Mouse (Mus musculus): ENCODE measurements around the gene Trim31. TPM values are rescaled to one million over a fixed set of nuclear protein-coding genes. Genes with fewer than 3 reads are reported as not detected.

Trim31 gene
- polyA plus RNA-seq, 2 experiments = not detected

DNA sequence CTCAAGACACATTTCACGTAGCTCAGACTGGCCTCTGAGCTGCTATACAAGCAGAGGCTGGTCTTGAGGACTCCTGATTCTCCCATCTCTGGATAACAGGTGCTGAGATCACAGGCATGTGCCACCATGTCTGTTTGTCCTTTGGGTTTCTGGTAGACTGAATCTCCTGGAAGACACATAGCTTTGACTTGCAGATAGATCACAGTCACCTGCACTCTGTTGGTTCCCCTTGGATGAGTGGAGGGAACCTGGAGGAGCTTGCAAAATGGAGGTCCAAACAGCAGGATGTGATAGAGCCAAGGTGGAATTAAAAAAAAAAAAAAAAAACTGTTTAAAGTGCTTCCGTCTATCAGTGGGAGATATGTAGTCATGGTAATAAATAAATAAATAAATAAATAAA lies 29.1 kb upstream of the Trim31 start:
- H3K4me2 ChIP-seq (ENCODE audit: low read depth) = peak overlapping the region; percentile 75
- H3K4me1 ChIP-seq (replicated peaks; ENCODE audit: control insufficient read depth in 2 of 2, insufficient read depth in 2 of 2, low read length in 1 of 2) = peaks cover 33 to 42% of the 10 kb centered on the region in 2 experiments
- peak overlapping the region; percentile 65 for H3K9ac ChIP-seq (replicated peaks)
- H3K27ac ChIP-seq = peak overlapping the region; percentile 99
- TF ChIP-seq EP300 (IDR thresholded peaks at IDR 0.05; ENCODE audit: low read depth) (no peak), CTCF (IDR thresholded peaks at IDR 0.05; ENCODE audit: low read depth) (no peak)
- WGBS (ENCODE audit: insufficient replicate concordance) = 42% methylated on average over 2 of the region's 2 CpGs
- no peaks in the 10 kb centered on the region for H3K9me3 ChIP-seq (ENCODE audit: control insufficient read depth, low read length)
- H3K36me3 ChIP-seq (replicated peaks; ENCODE audit: control insufficient read depth, insufficient read depth, low read depth) = peaks cover 31% of the 10 kb centered on the region
- H3K4me3 ChIP-seq (ENCODE audit: insufficient read depth in 1 of 2, low read depth in 2 of 2, low read length in 2 of 2) = peak overlapping the region; percentile 18 to 36; a peak in 2 of 4 replicates
- no peak for ATAC-seq (ENCODE audit: insufficient read depth)
- H3K27me3 ChIP-seq (ENCODE audit: control insufficient read depth, insufficient read depth, low read length) = peaks cover 28% of the 10 kb centered on the region
- DNase-seq (ENCODE audit: low read depth in 3 of 3, low spot score in 3 of 3) = peak in 2 of 3 experiments; percentile 12 to 41

- Histone ChIP-seq H3K36me3 (replicated peaks; ENCODE audit: control insufficient read depth, insufficient read depth, low read depth) (peaks cover 37% of the 10 kb centered on the region), H3K9me3 (ENCODE audit: control insufficient read depth, low read length) (no peaks in the 10 kb centered on the region), H3K4me1 (replicated peaks; ENCODE audit: control insufficient read depth in 2 of 2, insufficient read depth in 2 of 2, low read length in 1 of 2) (peaks cover 33 to 44% of the 10 kb centered on the region in 2 experiments), H3K4me3 (ENCODE audit: insufficient read depth in 1 of 2, low read depth in 2 of 2, low read length in 2 of 2) (peak within 1 kb of the TSS; percentile 65 to 93), H3K4me2 (ENCODE audit: low read depth) (peak within 1 kb of the TSS; percentile 84), H3K27ac (peak within 1 kb of the TSS; percentile 99), H3K27me3 (ENCODE audit: control insufficient read depth, insufficient read depth, low read length) (peaks cover 22% of the 10 kb centered on the region), H3K9ac (replicated peaks) (peak within 1 kb of the TSS; percentile 98)
- WGBS (ENCODE audit: insufficient replicate concordance) = 12% methylated on average over 4 of the region's 4 CpGs
- TF ChIP-seq CTCF (IDR thresholded peaks at IDR 0.05; ENCODE audit: low read depth) = no peak
- TF ChIP-seq EP300 (IDR thresholded peaks at IDR 0.05; ENCODE audit: low read depth) = peak; percentile 99
- ATAC-seq (ENCODE audit: insufficient read depth) (peak; percentile 99), DNase-seq (ENCODE audit: low read depth in 3 of 3, low spot score in 3 of 3) (peak; percentile 97 to 98 (median 97))
Observed at GRCm38 (mm10) chr17:36869284-36869954, 28.5 kb upstream of the Trim31 start, which contains the start of gene Trim10. Gene Trim10 (plus strand): TSS chr17:36869574.

DNA sequence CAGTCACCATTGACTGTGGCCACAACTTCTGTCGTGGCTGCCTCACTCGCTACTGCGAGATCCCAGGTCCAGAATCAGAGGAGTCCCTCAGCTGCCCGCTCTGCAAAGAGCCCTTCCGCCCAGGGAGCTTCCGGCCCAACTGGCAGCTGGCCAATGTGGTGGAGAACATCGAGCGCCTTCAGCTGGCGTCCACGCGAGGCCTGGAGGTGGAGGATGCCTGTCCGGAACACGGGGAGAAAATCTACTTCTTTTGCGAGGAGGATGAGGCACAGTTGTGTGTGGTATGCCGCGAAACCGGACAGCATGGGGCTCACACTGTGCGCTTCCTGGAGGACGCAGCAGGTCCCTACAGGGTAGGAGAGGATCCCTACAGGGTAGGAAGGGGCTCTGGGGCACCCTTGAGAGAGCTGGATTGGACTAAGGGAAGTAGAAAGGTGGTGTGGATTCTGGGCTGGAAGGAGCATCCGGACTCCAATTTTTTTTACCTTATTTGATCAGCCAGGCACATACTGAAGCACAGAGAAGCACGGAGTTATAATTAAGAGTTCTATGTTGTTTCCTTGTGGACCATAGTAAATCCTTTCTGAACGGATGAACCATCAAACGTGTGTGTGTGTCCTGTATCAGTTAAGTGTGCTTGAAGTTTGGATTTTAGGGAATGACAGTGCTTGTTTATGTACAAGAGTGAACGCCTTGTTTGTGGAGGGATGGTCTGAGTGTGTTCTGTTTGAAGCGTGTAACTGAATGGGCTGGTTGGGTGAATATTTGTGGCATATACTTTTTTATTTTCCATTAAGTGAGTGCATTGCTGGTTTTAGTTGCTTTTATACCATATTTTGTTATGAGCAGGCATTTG lies 27.7 kb upstream of the Trim31 start:
- DNase-seq (ENCODE audit: low read depth in 3 of 3, low spot score in 3 of 3) (peak in 2 of 3 experiments; percentile 11 to 45), ATAC-seq (ENCODE audit: insufficient read depth) (peak; percentile 29)
- Histone ChIP-seq H3K4me3 (ENCODE audit: insufficient read depth in 1 of 2, low read depth in 2 of 2, low read length in 2 of 2) (peak overlapping the region; percentile 65 to 93), H3K27me3 (ENCODE audit: control insufficient read depth, insufficient read depth, low read length) (peaks cover 17% of the 10 kb centered on the region), H3K4me1 (replicated peaks; ENCODE audit: control insufficient read depth in 2 of 2, insufficient read depth in 2 of 2, low read length in 1 of 2) (peaks cover 33 to 43% of the 10 kb centered on the region in 2 experiments), H3K9me3 (ENCODE audit: control insufficient read depth, low read length) (no peaks in the 10 kb centered on the region), H3K4me2 (ENCODE audit: low read depth) (peak overlapping the region; percentile 84), H3K9ac (replicated peaks) (peak overlapping the region; percentile 98), H3K36me3 (replicated peaks; ENCODE audit: control insufficient read depth, insufficient read depth, low read depth) (peaks cover 45% of the 10 kb centered on the region), H3K27ac (peak overlapping the region; percentile 99)
- no peak for TF ChIP-seq EP300 (IDR thresholded peaks at IDR 0.05; ENCODE audit: low read depth)
- peak; percentile 12; the same call in 1 of the 2 replicates for TF ChIP-seq CTCF (IDR thresholded peaks at IDR 0.05; ENCODE audit: low read depth)
- WGBS (ENCODE audit: insufficient replicate concordance) = 49% methylated on average over 25 of the region's 25 CpGs

DNA sequence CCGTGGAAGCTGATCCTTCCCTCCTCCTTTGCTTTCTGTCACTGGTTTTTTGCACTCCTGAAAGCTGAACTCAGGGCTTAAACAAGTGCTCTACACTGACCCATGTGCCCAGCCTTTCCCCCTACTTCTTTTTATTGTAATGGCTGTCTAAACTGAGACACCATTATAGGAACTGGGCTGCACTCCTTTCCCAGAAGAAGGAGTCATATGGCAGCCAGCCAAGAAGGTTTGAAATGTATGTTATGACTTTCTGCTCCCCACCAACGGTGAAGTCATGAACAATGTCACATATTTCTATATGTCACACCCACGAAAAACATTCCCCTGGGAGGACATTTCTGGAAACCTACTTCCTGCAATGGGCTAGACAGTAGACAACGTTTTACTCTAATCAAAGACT lies 23.3 kb upstream of the Trim31 start:
- Histone ChIP-seq H3K36me3 (replicated peaks; ENCODE audit: control insufficient read depth, insufficient read depth, low read depth) (peaks cover 77% of the 10 kb centered on the region), H3K9me3 (ENCODE audit: control insufficient read depth, low read length) (no peaks in the 10 kb centered on the region), H3K4me3 (ENCODE audit: insufficient read depth in 1 of 2, low read depth in 2 of 2, low read length in 2 of 2) (peak overlapping the region; percentile 2 to 20; a peak in 2 of 4 replicates), H3K27ac (no peak overlapping the region), H3K4me2 (ENCODE audit: low read depth) (peak overlapping the region; percentile 42), H3K9ac (replicated peaks) (no peak overlapping the region), H3K4me1 (replicated peaks; ENCODE audit: control insufficient read depth in 2 of 2, insufficient read depth in 2 of 2, low read length in 1 of 2) (peaks cover 6 to 19% of the 10 kb centered on the region in 2 experiments; a peak in 3 of 4 replicates), H3K27me3 (ENCODE audit: control insufficient read depth, insufficient read depth, low read length) (no peaks in the 10 kb centered on the region)
- TF ChIP-seq EP300 (IDR thresholded peaks at IDR 0.05; ENCODE audit: low read depth) = no peak
- TF ChIP-seq CTCF (IDR thresholded peaks at IDR 0.05; ENCODE audit: low read depth) = no peak
- ATAC-seq (ENCODE audit: insufficient read depth) (no peak), DNase-seq (ENCODE audit: low read depth in 3 of 3, low spot score in 3 of 3) (no peak)
- 65% methylated on average over 4 of the region's 4 CpGs for WGBS (ENCODE audit: insufficient replicate concordance)

DNA sequence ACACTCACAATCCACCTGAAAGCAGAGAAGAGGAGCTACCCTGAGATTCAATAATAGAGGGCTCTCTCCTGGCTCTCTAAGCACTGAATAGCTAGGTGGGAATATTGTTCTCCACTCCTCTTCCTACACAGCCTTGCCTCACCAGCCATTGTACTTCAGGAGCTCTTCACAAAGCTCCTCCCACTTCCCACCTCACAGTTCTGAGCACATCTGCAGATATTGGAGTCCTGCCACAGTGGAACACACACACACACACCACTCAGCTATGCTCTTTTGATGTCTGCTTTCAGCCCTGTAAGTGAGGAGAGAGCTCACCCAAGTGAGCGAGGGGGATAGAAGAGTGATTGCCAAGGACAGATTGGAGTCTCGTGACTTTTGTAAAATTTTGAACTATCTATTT lies 14.6 kb upstream of the Trim31 start:
- no peaks in the 10 kb centered on the region for H3K9me3 ChIP-seq (ENCODE audit: control insufficient read depth, low read length)
- ATAC-seq (ENCODE audit: insufficient read depth) (no peak), DNase-seq (ENCODE audit: low read depth in 3 of 3, low spot score in 3 of 3) (no peak)
- TF ChIP-seq EP300 (IDR thresholded peaks at IDR 0.05; ENCODE audit: low read depth) = no peak
- no peak for TF ChIP-seq CTCF (IDR thresholded peaks at IDR 0.05; ENCODE audit: low read depth)
- H3K4me1 ChIP-seq (replicated peaks; ENCODE audit: control insufficient read depth in 2 of 2, insufficient read depth in 2 of 2, low read length in 1 of 2) = peaks cover 0 to 3% of the 10 kb centered on the region in 2 experiments; a peak in 1 of 4 replicates
- 73% methylated on average over 2 of the region's 2 CpGs for WGBS (ENCODE audit: insufficient replicate concordance)
- no peaks in the 10 kb centered on the region for H3K27me3 ChIP-seq (ENCODE audit: control insufficient read depth, insufficient read depth, low read length)
- no peak overlapping the region for H3K4me2 ChIP-seq (ENCODE audit: low read depth)
- no peak overlapping the region for H3K4me3 ChIP-seq (ENCODE audit: insufficient read depth in 1 of 2, low read depth in 2 of 2, low read length in 2 of 2)
- H3K36me3 ChIP-seq (replicated peaks; ENCODE audit: control insufficient read depth, insufficient read depth, low read depth) = peaks cover under 1% of the 10 kb centered on the region
- H3K9ac ChIP-seq (replicated peaks) = no peak overlapping the region
- no peak overlapping the region for H3K27ac ChIP-seq

Data from liver, embryonic 14.5 days (tissue).